In the genomic region with DNA sequence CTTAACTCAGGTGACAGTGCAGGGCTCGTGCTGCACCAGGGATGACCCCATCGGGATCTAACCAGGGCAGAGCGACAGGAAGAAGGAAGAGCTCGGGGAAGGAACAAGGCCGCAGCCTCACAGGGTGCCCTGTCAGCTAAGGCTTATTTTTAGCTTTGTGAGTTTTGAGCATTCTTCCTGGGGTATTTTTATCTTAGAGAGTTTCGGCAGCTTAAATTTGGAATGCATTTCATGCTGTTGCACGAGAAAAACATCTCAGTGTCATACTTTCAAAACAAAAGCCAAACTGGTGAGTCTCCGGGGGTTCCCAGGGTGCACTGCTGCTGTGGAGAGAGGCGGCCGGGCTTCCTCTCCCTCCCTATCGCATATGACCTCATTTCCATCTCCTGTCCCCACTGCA, we compare ENCODE assay signal across 8 mouse cellular contexts. TPM values are rescaled to one million over a fixed set of nuclear protein-coding genes. Genes with fewer than 3 reads are reported as not detected.
DNase-seq lines count a peak whose midpoint lies in the region; TF ChIP-seq lines count a peak whose summit lies in the region.

No protein-coding gene starts in this region.

- H3K27me3 ChIP-seq in myocyte (ENCODE audit: control insufficient read depth, insufficient read depth, insufficient read length) = no peaks in the 10 kb centered on the region

- H3ac ChIP-seq in myocyte (ENCODE audit: control insufficient read depth, insufficient read length) = no peak overlapping the region

- H3K4me2 ChIP-seq in myocyte (ENCODE audit: low read depth) = peak overlapping the region; percentile 27

- TF ChIP-seq POLR2A in myocyte (IDR thresholded peaks at IDR 0.05; ENCODE audit: insufficient read length, low read depth) = no peak

- no peaks in the 10 kb centered on the region for H3K79me2 ChIP-seq in myocyte (ENCODE audit: control insufficient read depth, insufficient read depth)

- no peaks in the 10 kb centered on the region for H3K36me3 ChIP-seq in myocyte (ENCODE audit: control insufficient read depth, insufficient read depth)

- no peak overlapping the region for H3K4me3 ChIP-seq in myocyte

- peak; percentile 30 for DNase-seq in right cerebral cortex, postnatal 25 days
- no peak for DNase-seq in right cerebral cortex, postnatal 4 days
- peak; percentile 43 to 65 for DNase-seq in gastrocnemius, postnatal 4 days (ENCODE audit: low spot score in 2 of 2)
- peak; percentile 53 for DNase-seq in kidney, adult 9 months
- DNase-seq in spleen, postnatal 14 days (ENCODE audit: low spot score in 2 of 2) = no peak
- DNase-seq in thymus, adult 18-20 months = no peak
- DNase-seq in thymus, postnatal 10 days (ENCODE audit: low spot score in 2 of 2) = no peak

TF ChIP-seq in myocyte, 11 proteins besides CTCF, POLR2A, EP300 and RAD21:
- TF ChIP-seq USF1 (IDR thresholded peaks at IDR 0.05; ENCODE audit: low read depth) = no peak
- peak; percentile 59; the same call in 1 of the 2 replicates for TF ChIP-seq CEBPB (IDR thresholded peaks at IDR 0.05; ENCODE audit: insufficient read depth, poor library complexity, severe bottlenecking)
TF ChIP-seq in myocyte: peak in this region for 1.

RNA-seq across cellular contexts. Expression of a gene that starts 37.4 kb away (rescaled TPM):
- 100 to 1,000 TPM; 137 to 152 TPM for total RNA-seq in gastrocnemius, postnatal 4 days (2021)
- polyA plus RNA-seq in myocyte (2012; fragmentation: generic; extraction: Trizol) = 31.3 TPM

RNA-seq across cellular contexts. Expression of a gene that starts 38.2 kb away (rescaled TPM):
- total RNA-seq in gastrocnemius, postnatal 4 days (2021) = 10 to 100 TPM; 29.8 to 36.8 TPM
- polyA plus RNA-seq in myocyte (2012; fragmentation: generic; extraction: Trizol) = 12.4 TPM

Comparison
In these comparisons a context has a peak if more than half of its experiments do, and no peak if none do; other contexts are left out.
1. DNase-seq: peak in right cerebral cortex, postnatal 25 days (single experiment), gastrocnemius, postnatal 4 days (2 of 2) and kidney, adult 9 months (single experiment); none in right cerebral cortex, postnatal 4 days (single experiment), spleen, postnatal 14 days (0 of 2), thymus, adult 18-20 months (0 of 2) and thymus, postnatal 10 days (0 of 2).